Mouse (Mus musculus): ENCODE measurements at regions not wholly inside any gene's neighbourhood (a gene's known extent, or its start where the extent isn't known, plus 50 kb on each side); places are given as distances from the start of the nearest gene placed in this dataset.

- H3K4me3 ChIP-seq (ENCODE audit: low read length) = no peak overlapping the region
- H3K9me3 ChIP-seq (replicated peaks; ENCODE audit: control insufficient read depth, low read length) = no peaks in the 10 kb centered on the region
- no peak overlapping the region for H3K9ac ChIP-seq (ENCODE audit: low read length)
- no peak for ATAC-seq (replicated peaks; ENCODE audit: extremely low read depth, insufficient read depth, low FRiP score)
- H3K4me2 ChIP-seq (ENCODE audit: low read depth, low read length) = no peak overlapping the region
- no peaks in the 10 kb centered on the region for H3K27me3 ChIP-seq (ENCODE audit: control insufficient read depth, insufficient read depth, low read length)
- no peak overlapping the region for H3K27ac ChIP-seq (ENCODE audit: low read length)
- 57% methylated on average over 4 of the region's 4 CpGs for whole genome bisulfite sequencing
- H3K4me1 ChIP-seq (ENCODE audit: control insufficient read depth, insufficient read depth, low read length) = no peaks in the 10 kb centered on the region
- no peaks in the 10 kb centered on the region for H3K36me3 ChIP-seq (ENCODE audit: control insufficient read depth, insufficient read depth)
Measured at GRCm38 (mm10) chr8:42183288-42183878, 766.5 kb upstream of the Frg1 start.

- no peak for ATAC-seq (replicated peaks; ENCODE audit: extremely low read depth, insufficient read depth, low FRiP score)
- Histone ChIP-seq H3K4me1 (ENCODE audit: control insufficient read depth, insufficient read depth, low read length) (no peaks in the 10 kb centered on the region), H3K27me3 (ENCODE audit: control insufficient read depth, insufficient read depth, low read length) (no peaks in the 10 kb centered on the region), H3K36me3 (ENCODE audit: control insufficient read depth, insufficient read depth) (no peaks in the 10 kb centered on the region), H3K27ac (ENCODE audit: low read length) (no peak overlapping the region), H3K4me2 (ENCODE audit: low read depth, low read length) (no peak overlapping the region), H3K9me3 (replicated peaks; ENCODE audit: control insufficient read depth, low read length) (no peaks in the 10 kb centered on the region), H3K4me3 (ENCODE audit: low read length) (no peak overlapping the region), H3K9ac (ENCODE audit: low read length) (no peak overlapping the region)
- WGBS = 71% methylated on average over 2 of the region's 2 CpGs
Measured at GRCm38 (mm10) chr8:42162441-42162840, 745.6 kb upstream of the Frg1 start.

GRCm38 (mm10) chr8:42157006-42157405 lies 740.1 kb upstream of the Frg1 start:
- no peaks in the 10 kb centered on the region for H3K4me1 ChIP-seq (ENCODE audit: control insufficient read depth, insufficient read depth, low read length)
- WGBS = 64% methylated on average over 4 of the region's 4 CpGs
- ATAC-seq (replicated peaks; ENCODE audit: extremely low read depth, insufficient read depth, low FRiP score) = no peak
- H3K4me2 ChIP-seq (ENCODE audit: low read depth, low read length) = no peak overlapping the region
- no peak overlapping the region for H3K27ac ChIP-seq (ENCODE audit: low read length)
- H3K36me3 ChIP-seq (ENCODE audit: control insufficient read depth, insufficient read depth) = no peaks in the 10 kb centered on the region
- no peak overlapping the region for H3K4me3 ChIP-seq (ENCODE audit: low read length)
- no peaks in the 10 kb centered on the region for H3K9me3 ChIP-seq (replicated peaks; ENCODE audit: control insufficient read depth, low read length)
- H3K27me3 ChIP-seq (ENCODE audit: control insufficient read depth, insufficient read depth, low read length) = no peaks in the 10 kb centered on the region
- no peak overlapping the region for H3K9ac ChIP-seq (ENCODE audit: low read length)

- 43% methylated on average over 1 of the region's 1 CpGs for WGBS
Measured at GRCm38 (mm10) chr8:42156588-42156987, 739.7 kb upstream of the Frg1 start.

GRCm38 (mm10) chr8:42144685-42145084 lies 727.8 kb upstream of the Frg1 start:
- no peak overlapping the region for H3K4me3 ChIP-seq (ENCODE audit: low read length)
- no peak overlapping the region for H3K9ac ChIP-seq (ENCODE audit: low read length)
- 78% methylated on average over 5 of the region's 5 CpGs for WGBS
- H3K4me2 ChIP-seq (ENCODE audit: low read depth, low read length) = no peak overlapping the region
- no peaks in the 10 kb centered on the region for H3K4me1 ChIP-seq (ENCODE audit: control insufficient read depth, insufficient read depth, low read length)
- H3K9me3 ChIP-seq (replicated peaks; ENCODE audit: control insufficient read depth, low read length) = no peaks in the 10 kb centered on the region
- no peak overlapping the region for H3K27ac ChIP-seq (ENCODE audit: low read length)
- H3K27me3 ChIP-seq (ENCODE audit: control insufficient read depth, insufficient read depth, low read length) = no peaks in the 10 kb centered on the region
- ATAC-seq (replicated peaks; ENCODE audit: extremely low read depth, insufficient read depth, low FRiP score) = no peak
- no peaks in the 10 kb centered on the region for H3K36me3 ChIP-seq (ENCODE audit: control insufficient read depth, insufficient read depth)

More at GRCm38 (mm10) chr8:42156588-42156987, 739.7 kb upstream of the Frg1 start:
- ATAC-seq (replicated peaks; ENCODE audit: extremely low read depth, insufficient read depth, low FRiP score) = no peak
- Histone ChIP-seq H3K27me3 (ENCODE audit: control insufficient read depth, insufficient read depth, low read length) (no peaks in the 10 kb centered on the region), H3K9ac (ENCODE audit: low read length) (no peak overlapping the region), H3K9me3 (replicated peaks; ENCODE audit: control insufficient read depth, low read length) (no peaks in the 10 kb centered on the region), H3K4me2 (ENCODE audit: low read depth, low read length) (no peak overlapping the region), H3K4me3 (ENCODE audit: low read length) (no peak overlapping the region), H3K4me1 (ENCODE audit: control insufficient read depth, insufficient read depth, low read length) (no peaks in the 10 kb centered on the region), H3K36me3 (ENCODE audit: control insufficient read depth, insufficient read depth) (no peaks in the 10 kb centered on the region), H3K27ac (ENCODE audit: low read length) (no peak overlapping the region)

GRCm38 (mm10) chr8:42144220-42144619 lies 727.3 kb upstream of the Frg1 start:
- Histone ChIP-seq H3K4me3 (ENCODE audit: low read length) (no peak overlapping the region), H3K4me1 (ENCODE audit: control insufficient read depth, insufficient read depth, low read length) (no peaks in the 10 kb centered on the region), H3K4me2 (ENCODE audit: low read depth, low read length) (no peak overlapping the region), H3K9ac (ENCODE audit: low read length) (no peak overlapping the region), H3K27me3 (ENCODE audit: control insufficient read depth, insufficient read depth, low read length) (no peaks in the 10 kb centered on the region), H3K36me3 (ENCODE audit: control insufficient read depth, insufficient read depth) (no peaks in the 10 kb centered on the region), H3K27ac (ENCODE audit: low read length) (no peak overlapping the region), H3K9me3 (replicated peaks; ENCODE audit: control insufficient read depth, low read length) (no peaks in the 10 kb centered on the region)
- 62% methylated on average over 8 of the region's 8 CpGs for WGBS
- ATAC-seq (replicated peaks; ENCODE audit: extremely low read depth, insufficient read depth, low FRiP score) = no peak

- 48% methylated on average over 2 of the region's 2 CpGs for WGBS
- no peak for ATAC-seq (replicated peaks; ENCODE audit: extremely low read depth, insufficient read depth, low FRiP score)
Measured at GRCm38 (mm10) chr8:42107582-42107981, 690.7 kb upstream of the Frg1 start.

GRCm38 (mm10) chr8:42069314-42069713 lies 652.4 kb upstream of the Frg1 start:
- H3K4me1 ChIP-seq (ENCODE audit: control insufficient read depth, insufficient read depth, low read length) = no peaks in the 10 kb centered on the region
- H3K27ac ChIP-seq (ENCODE audit: low read length) = no peak overlapping the region
- H3K27me3 ChIP-seq (ENCODE audit: control insufficient read depth, insufficient read depth, low read length) = no peaks in the 10 kb centered on the region
- no peak overlapping the region for H3K4me3 ChIP-seq (ENCODE audit: low read length)
- H3K9me3 ChIP-seq (replicated peaks; ENCODE audit: control insufficient read depth, low read length) = no peaks in the 10 kb centered on the region
- H3K4me2 ChIP-seq (ENCODE audit: low read depth, low read length) = no peak overlapping the region
- no peak overlapping the region for H3K9ac ChIP-seq (ENCODE audit: low read length)
- 46% methylated on average over 1 of the region's 1 CpGs for WGBS
- ATAC-seq (replicated peaks; ENCODE audit: extremely low read depth, insufficient read depth, low FRiP score) = no peak
- H3K36me3 ChIP-seq (ENCODE audit: control insufficient read depth, insufficient read depth) = no peaks in the 10 kb centered on the region

More at GRCm38 (mm10) chr8:42107582-42107981, 690.7 kb upstream of the Frg1 start:
- H3K9ac ChIP-seq (ENCODE audit: low read length) = no peak overlapping the region
- no peak overlapping the region for H3K4me3 ChIP-seq (ENCODE audit: low read length)
- no peaks in the 10 kb centered on the region for H3K36me3 ChIP-seq (ENCODE audit: control insufficient read depth, insufficient read depth)
- 0 out of 2 replicates have a peak, but pooled peaks cover 3% of the 10 kb centered on the region for H3K4me1 ChIP-seq (ENCODE audit: control insufficient read depth, insufficient read depth, low read length)
- H3K9me3 ChIP-seq (replicated peaks; ENCODE audit: control insufficient read depth, low read length) = no peaks in the 10 kb centered on the region
- H3K4me2 ChIP-seq (ENCODE audit: low read depth, low read length) = no peak overlapping the region
- H3K27ac ChIP-seq (ENCODE audit: low read length) = peak overlapping the region; percentile 61
- no peaks in the 10 kb centered on the region for H3K27me3 ChIP-seq (ENCODE audit: control insufficient read depth, insufficient read depth, low read length)

- WGBS = 82% methylated on average over 5 of the region's 5 CpGs
Measured at GRCm38 (mm10) chr8:42043526-42043925, 626.7 kb upstream of the Frg1 start.

More at GRCm38 (mm10) chr8:42043526-42043925, 626.7 kb upstream of the Frg1 start:
- ATAC-seq (replicated peaks; ENCODE audit: extremely low read depth, insufficient read depth, low FRiP score) = no peak
- Histone ChIP-seq H3K36me3 (ENCODE audit: control insufficient read depth, insufficient read depth) (no peaks in the 10 kb centered on the region), H3K4me2 (ENCODE audit: low read depth, low read length) (no peak overlapping the region), H3K27ac (ENCODE audit: low read length) (no peak overlapping the region), H3K4me3 (ENCODE audit: low read length) (no peak overlapping the region), H3K9ac (ENCODE audit: low read length) (no peak overlapping the region), H3K27me3 (ENCODE audit: control insufficient read depth, insufficient read depth, low read length) (no peaks in the 10 kb centered on the region), H3K9me3 (replicated peaks; ENCODE audit: control insufficient read depth, low read length) (no peaks in the 10 kb centered on the region), H3K4me1 (ENCODE audit: control insufficient read depth, insufficient read depth, low read length) (no peaks in the 10 kb centered on the region)

Data from heart, embryonic 16.5 days (tissue).